Mouse (Mus musculus) adrenal gland, postnatal 10 days (tissue): ENCODE data around the gene Hsd17b12. TPM values are rescaled to one million over a fixed set of nuclear protein-coding genes. Genes with fewer than 3 reads are reported as not detected.

ENCODE experiments used
- DNase-seq: peaks from one replicate; pipeline ENCODE4 v3.0.0; 2021; ENCODE audit warnings: mixed read lengths
- microRNA-seq: library from miRNA; unstranded; fragments of <30 nt; microRNA quantifications from one replicate; pipeline ENCODE4 v1.2.0, GENCODE M21; 2021
- total RNA-seq, 2 experiments: library from RNA; stranded (reverse); gene quantifications; 2 replicates each; pipeline ENCODE4 v1.2.3; 2021

Hsd17b12 gene
- total RNA-seq, 2 experiments from 2014 or later, result 151 to 164 TPM

- DNase-seq, result peak; percentile 94
Measured at GRCm38 (mm10) chr2:94002331-94002730, 155.4 kb downstream of the Hsd17b12 start.

DNA sequence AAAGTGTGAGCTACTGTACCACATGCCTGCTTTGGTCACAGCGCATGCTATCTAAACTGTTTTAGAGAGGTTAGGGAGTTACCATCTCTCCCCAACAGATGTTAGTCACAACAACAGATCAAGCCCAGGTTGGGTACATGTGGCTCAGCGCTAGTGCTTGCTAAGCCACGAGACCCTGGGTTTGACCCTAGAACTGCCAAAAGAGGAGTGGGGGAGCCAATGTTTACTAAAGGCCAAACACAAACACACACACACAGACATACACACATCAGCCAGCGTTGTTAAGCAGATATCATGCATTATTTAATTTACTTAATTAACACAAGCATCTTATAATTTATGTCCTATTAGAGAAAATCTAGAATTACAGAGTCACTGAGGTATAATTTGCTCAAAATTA, 155.8 kb downstream of the Hsd17b12 start:
- no peak for DNase-seq

DNA sequence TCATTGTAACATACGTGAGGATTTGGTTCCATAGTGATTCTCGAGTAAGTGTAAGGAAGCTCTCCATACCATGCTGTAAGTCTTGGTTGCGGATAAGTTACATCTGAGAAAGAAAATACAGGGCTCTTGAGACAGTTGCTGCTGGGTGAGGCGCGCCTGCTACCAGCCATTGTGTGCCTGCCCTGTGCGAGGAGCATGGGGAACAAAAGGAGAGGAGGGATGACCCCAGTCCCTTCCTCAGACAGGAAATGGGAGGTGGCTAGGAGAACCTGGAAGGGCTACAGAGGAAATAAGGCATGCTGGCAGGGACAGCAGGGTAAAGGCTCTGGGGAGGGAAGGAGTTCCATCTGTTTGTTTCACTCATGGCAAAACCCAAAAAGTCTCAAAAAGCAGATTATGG, 156.4 kb downstream of the Hsd17b12 start:
- DNase-seq, result no peak

DNA sequence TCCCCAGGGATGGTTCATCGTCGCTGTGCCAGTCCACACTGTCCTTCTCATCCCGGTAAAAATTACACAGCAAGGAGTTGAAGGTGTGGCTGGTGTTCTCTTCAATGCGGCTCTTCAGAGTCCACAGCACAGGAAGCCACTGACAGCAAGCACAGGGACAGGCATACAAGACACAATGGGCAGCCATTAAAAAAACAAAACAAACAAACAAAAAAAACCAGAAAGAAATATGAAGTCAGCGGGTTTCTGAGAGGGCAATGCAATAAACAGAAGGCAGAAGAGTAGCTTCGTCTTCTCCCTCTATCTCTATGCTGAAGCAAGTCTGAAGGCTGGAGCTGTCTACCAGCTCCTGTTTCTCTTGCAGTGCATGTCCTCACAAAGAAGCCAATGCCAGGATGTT, 161.5 kb downstream of the Hsd17b12 start, which contains the start of gene Gm27027:
Gene Gm27027 (minus strand): TSS at position 101 of the 400 bp plus-strand sequence.
- no peak for DNase-seq

GRCm38 (mm10) chr2:93992810-93993209, 165.0 kb downstream of the Hsd17b12 start:
- DNase-seq, result no peak

DNA sequence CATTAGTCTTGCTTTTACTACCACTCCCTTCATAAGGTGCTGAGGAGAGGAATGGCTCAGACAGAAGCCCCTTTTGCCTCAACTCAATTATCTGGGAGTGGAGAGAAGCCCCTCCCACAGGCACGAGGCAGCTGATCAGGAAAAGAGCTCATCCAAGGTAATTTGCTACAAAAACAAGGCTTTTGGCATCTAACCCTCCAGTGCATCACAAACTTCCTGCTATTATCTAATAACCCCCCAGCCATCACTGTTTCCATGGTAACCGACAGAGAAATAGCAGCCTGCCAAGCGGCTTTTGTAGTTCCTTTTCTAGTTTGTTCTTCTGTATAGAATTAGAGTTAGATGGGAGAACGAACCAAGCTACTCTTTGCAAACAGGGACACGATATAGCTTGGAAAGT, 165.5 kb downstream of the Hsd17b12 start:
- peak; percentile 32 for DNase-seq

DNA sequence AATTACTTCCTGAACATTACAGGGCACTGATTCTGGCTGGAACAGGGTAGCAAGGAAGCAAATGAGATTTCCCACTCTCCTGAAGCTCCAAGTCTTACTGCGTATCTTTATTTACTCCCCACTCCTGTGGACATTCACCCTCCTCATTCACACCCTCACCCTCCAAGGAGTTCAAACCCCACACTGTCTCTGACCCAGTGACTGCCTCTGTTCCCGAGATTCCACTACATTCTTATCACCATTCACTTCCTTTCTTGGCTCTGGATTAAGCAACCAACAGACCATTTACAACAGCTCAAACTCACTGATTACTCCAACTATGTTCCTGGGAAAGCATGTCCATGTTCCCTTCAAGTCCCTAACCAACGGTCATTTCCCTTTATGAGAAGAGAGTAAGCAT, 166.4 kb downstream of the Hsd17b12 start:
- DNase-seq, result no peak

DNA sequence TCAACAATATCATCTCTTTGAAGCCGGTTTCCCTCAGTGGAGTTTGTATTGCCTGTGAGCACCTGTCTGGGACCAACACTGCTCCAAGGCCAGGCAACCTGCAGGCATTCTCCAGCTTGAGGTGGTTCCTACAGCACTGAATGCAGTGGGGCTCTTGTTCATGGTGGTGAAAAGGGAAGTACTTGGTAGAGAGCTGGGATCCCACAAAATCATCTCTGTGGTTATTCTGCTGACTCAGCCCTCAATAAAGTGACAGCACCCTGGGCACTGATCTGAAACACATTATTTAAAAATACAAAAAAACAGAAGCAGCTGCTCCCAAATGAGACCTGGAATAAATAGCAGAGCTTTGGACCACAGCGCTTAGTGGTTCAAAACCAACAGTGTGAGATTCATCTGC, 169.3 kb downstream of the Hsd17b12 start:
- DNase-seq, result no peak

Small RNAs within 50 kb of the gene (microRNA-seq; reads per million reads assigned to microRNA genes)
- not detected for gene Gm23630

Other genes starting within 250 kb of the Hsd17b12 start
- gene Gm13889, start 200.8 kb downstream of the Hsd17b12 start, total RNA-seq, result 10 to 100 TPM; 22.9 to 43.6 TPM
- not detected for gene Gm27027, start 161.6 kb downstream of the Hsd17b12 start, total RNA-seq
- 10 to 100 TPM; 57.2 to 67.8 TPM for gene Alkbh3, start 147.2 kb downstream of the Hsd17b12 start, total RNA-seq
- gene Ttc17, start 248.7 kb upstream of the Hsd17b12 start, total RNA-seq, result 10 to 100 TPM; 26.7 to 28.0 TPM